In genomic region chr17:23786510-23786931, GRCm38 (mm10) we compare ENCODE assay signal across 8 mouse cellular contexts. TPM values are rescaled to one million over a fixed set of nuclear protein-coding genes. Genes with fewer than 3 reads are reported as not detected.
DNase-seq lines count a peak whose midpoint lies in the region; ATAC-seq and TF ChIP-seq lines count a peak whose summit lies in the region.

No protein-coding gene starts in this region.

- no peak overlapping the region for H3K27ac ChIP-seq in heart, embryonic 16.5 days (ENCODE audit: low read length)
- no peak overlapping the region for H3K27ac ChIP-seq in liver, embryonic 14.5 days
- no peak overlapping the region for H3K27ac ChIP-seq in small intestine, adult 2 months (ENCODE audit: insufficient read depth, low read depth, low read length)

- ATAC-seq in frontal cortex, adult (ENCODE audit: low TSS enrichment): 0 out of 2 replicates have a peak, but pooled peaks have one; percentile 34
- no peak for ATAC-seq in heart, embryonic 16.5 days (replicated peaks; ENCODE audit: extremely low read depth, insufficient read depth, low FRiP score)
- ATAC-seq in liver, embryonic 14.5 days (ENCODE audit: insufficient read depth): no peak

- no peaks in the 10 kb centered on the region for H3K36me3 ChIP-seq in heart, embryonic 16.5 days (ENCODE audit: control insufficient read depth, insufficient read depth)
- H3K36me3 ChIP-seq in liver, embryonic 14.5 days (replicated peaks; ENCODE audit: control insufficient read depth, insufficient read depth, low read depth): no peaks in the 10 kb centered on the region
- H3K36me3 ChIP-seq in small intestine, adult 2 months (ENCODE audit: control insufficient read depth, insufficient read depth, low read length): no peaks in the 10 kb centered on the region

- H3K4me1 ChIP-seq in heart, embryonic 16.5 days (ENCODE audit: control insufficient read depth, insufficient read depth, low read length): peaks cover 15% of the 10 kb centered on the region
- H3K4me1 ChIP-seq in liver, embryonic 14.5 days (replicated peaks; ENCODE audit: control insufficient read depth in 2 of 2, insufficient read depth in 2 of 2, low read length in 1 of 2): peaks cover 12 to 21% of the 10 kb centered on the region in 2 experiments
- H3K4me1 ChIP-seq in small intestine, adult 2 months (ENCODE audit: control insufficient read depth, insufficient read depth, insufficient read length, low read length): peaks cover 19% of the 10 kb centered on the region; the same call in 1 of the 2 replicates

- H3K4me2 ChIP-seq in heart, embryonic 16.5 days (ENCODE audit: low read depth, low read length): peak overlapping the region; percentile 92
- H3K4me2 ChIP-seq in liver, embryonic 14.5 days (ENCODE audit: low read depth): peak overlapping the region; percentile 90

- DNase-seq in frontal cortex, postnatal 10 days (ENCODE audit: low spot score in 2 of 2): no peak
- peak; percentile 36 for DNase-seq in right cerebral cortex, postnatal 4 days
- DNase-seq in right cerebral cortex, postnatal 14 days: no peak
- DNase-seq in liver, embryonic 14.5 days (ENCODE audit: low read depth in 3 of 3, low spot score in 3 of 3): no peak
- DNase-seq in B cell, adult 2 months: no peak

- no peak for TF ChIP-seq POLR2A in small intestine, adult 2 months (IDR thresholded peaks at IDR 0.05; ENCODE audit: low read depth, low read length)

- peak overlapping the region; percentile 73; the same call in 1 of the 2 replicates for H3K9ac ChIP-seq in heart, embryonic 16.5 days (ENCODE audit: low read length)
- H3K9ac ChIP-seq in liver, embryonic 14.5 days (replicated peaks): no peak overlapping the region

- no peaks in the 10 kb centered on the region for H3K27me3 ChIP-seq in heart, embryonic 16.5 days (ENCODE audit: control insufficient read depth, insufficient read depth, low read length)
- H3K27me3 ChIP-seq in liver, embryonic 14.5 days (ENCODE audit: control insufficient read depth, insufficient read depth, low read length): no peaks in the 10 kb centered on the region
- H3K27me3 ChIP-seq in small intestine, adult 2 months (ENCODE audit: control insufficient read depth, insufficient read depth, low read length): no peaks in the 10 kb centered on the region

- WGBS in heart, embryonic 16.5 days: 25% methylated on average over 13 of the region's 13 CpGs
- 38% methylated on average over 13 of the region's 13 CpGs for WGBS in liver, embryonic 14.5 days (ENCODE audit: insufficient replicate concordance)
- 23% methylated on average over 13 of the region's 13 CpGs for WGBS in small intestine, adult 2 months

- peak overlapping the region; percentile 58 for H3K4me3 ChIP-seq in heart, embryonic 16.5 days (ENCODE audit: low read length)
- peak overlapping the region in 1 of 2 experiments; percentile 59; a peak in 2 of 4 replicates for H3K4me3 ChIP-seq in liver, embryonic 14.5 days (ENCODE audit: insufficient read depth in 1 of 2, low read depth in 2 of 2, low read length in 2 of 2)
- H3K4me3 ChIP-seq in small intestine, adult 2 months (ENCODE audit: low read depth, low read length): 0 out of 2 replicates have a peak overlapping the region, but pooled peaks have one; percentile 2

- no peak; the same call in 1 of the 2 replicates for TF ChIP-seq CTCF in liver, embryonic 14.5 days (IDR thresholded peaks at IDR 0.05; ENCODE audit: low read depth)
- TF ChIP-seq CTCF in small intestine, adult 2 months (IDR thresholded peaks at IDR 0.05; ENCODE audit: extremely low read depth, insufficient read length, insufficient replicate concordance, low read depth, low read length): no peak

- no peak for TF ChIP-seq EP300 in liver, embryonic 14.5 days (IDR thresholded peaks at IDR 0.05; ENCODE audit: low read depth)

- no peaks in the 10 kb centered on the region for H3K9me3 ChIP-seq in heart, embryonic 16.5 days (replicated peaks; ENCODE audit: control insufficient read depth, low read length)
- H3K9me3 ChIP-seq in liver, embryonic 14.5 days (ENCODE audit: control insufficient read depth, low read length): no peaks in the 10 kb centered on the region

RNA-seq across cellular contexts. Expression of gene Flywch2, which starts 0.6 kb away (rescaled TPM):
- 4.3 and 5.9 TPM in 2 replicates for polyA plus RNA-seq in heart, embryonic 16.5 days (2015; fragmentation: Nextera tagmentation; extraction: Ambion mirVana)
- polyA plus RNA-seq in liver, embryonic 14.5 days (2012; rRNA removed): 0.57 and 0.79 TPM in 2 replicates
- 0.85 and 1.0 TPM in 2 replicates for polyA plus RNA-seq in liver, embryonic 14.5 days (2014; fragmentation: Nextera tagmentation; extraction: Ambion mirVana)
- polyA plus RNA-seq in small intestine, adult 2 months (2012; rRNA removed): 6.3 and 6.6 TPM in 2 replicates

RNA-seq across cellular contexts. Expression of gene Srrm2, which starts 3.8 kb away (rescaled TPM):
- polyA plus RNA-seq in heart, embryonic 16.5 days (2015; fragmentation: Nextera tagmentation; extraction: Ambion mirVana): 311 and 314 TPM in 2 replicates
- polyA plus RNA-seq in liver, embryonic 14.5 days (2012; rRNA removed): 136 and 152 TPM in 2 replicates
- polyA plus RNA-seq in liver, embryonic 14.5 days (2014; fragmentation: Nextera tagmentation; extraction: Ambion mirVana): 107 and 120 TPM in 2 replicates
- polyA plus RNA-seq in small intestine, adult 2 months (2012; rRNA removed): 197 and 439 TPM in 2 replicates

RNA-seq across cellular contexts. Expression of gene Flywch1, which starts 15.1 kb away (rescaled TPM):
- 42.2 and 46.9 TPM in 2 replicates for polyA plus RNA-seq in heart, embryonic 16.5 days (2015; fragmentation: Nextera tagmentation; extraction: Ambion mirVana)
- 4.0 and 4.3 TPM in 2 replicates for polyA plus RNA-seq in liver, embryonic 14.5 days (2012; rRNA removed)
- polyA plus RNA-seq in liver, embryonic 14.5 days (2014; fragmentation: Nextera tagmentation; extraction: Ambion mirVana): 6.6 and 7.4 TPM in 2 replicates
- polyA plus RNA-seq in small intestine, adult 2 months (2012; rRNA removed): 16.5 and 34.1 TPM in 2 replicates

RNA-seq across cellular contexts. Expression of gene Kremen2, which starts 40.9 kb away (rescaled TPM):
- polyA plus RNA-seq in heart, embryonic 16.5 days (2015; fragmentation: Nextera tagmentation; extraction: Ambion mirVana): 1.8 and 3.7 TPM in 2 replicates
- 0.02 and 0.03 TPM in 2 replicates for polyA plus RNA-seq in liver, embryonic 14.5 days (2012; rRNA removed)
- not detected in 2 replicates for polyA plus RNA-seq in liver, embryonic 14.5 days (2014; fragmentation: Nextera tagmentation; extraction: Ambion mirVana)
- polyA plus RNA-seq in small intestine, adult 2 months (2012; rRNA removed): 1.5 and 2.9 TPM in 2 replicates

RNA-seq across cellular contexts. Expression of gene Elob, which starts 42.4 kb away (rescaled TPM):
- polyA plus RNA-seq in heart, embryonic 16.5 days (2015; fragmentation: Nextera tagmentation; extraction: Ambion mirVana): 812 and 839 TPM in 2 replicates
- 277 and 284 TPM in 2 replicates for polyA plus RNA-seq in liver, embryonic 14.5 days (2012; rRNA removed)
- polyA plus RNA-seq in liver, embryonic 14.5 days (2014; fragmentation: Nextera tagmentation; extraction: Ambion mirVana): 519 and 544 TPM in 2 replicates
- polyA plus RNA-seq in small intestine, adult 2 months (2012; rRNA removed): 352 and 591 TPM in 2 replicates
